Mouse (Mus musculus): Measurements from ENCODE around the gene Triobp.

Gene Triobp

DNA sequence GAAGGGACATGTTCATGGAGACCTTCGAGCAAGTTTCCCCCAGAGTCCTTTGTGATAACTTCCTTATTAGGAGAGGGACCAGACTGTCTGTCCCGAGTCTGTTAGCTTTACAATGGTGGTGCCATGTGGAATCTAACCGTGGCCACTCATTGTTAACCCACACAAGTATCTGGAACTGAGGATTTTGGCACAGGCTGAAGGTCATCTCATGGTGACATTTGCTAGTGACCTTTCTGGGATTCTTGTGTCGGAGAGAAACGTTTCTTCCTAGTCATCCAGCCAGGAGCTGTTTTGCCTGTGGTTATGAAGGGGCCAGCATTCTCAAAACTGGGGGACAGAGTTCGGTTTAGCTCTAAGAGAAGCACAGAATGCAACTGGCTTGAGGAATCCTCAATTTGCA lies 24.1 kb downstream of the Triobp start:
- no peak for DNase-seq

DNA sequence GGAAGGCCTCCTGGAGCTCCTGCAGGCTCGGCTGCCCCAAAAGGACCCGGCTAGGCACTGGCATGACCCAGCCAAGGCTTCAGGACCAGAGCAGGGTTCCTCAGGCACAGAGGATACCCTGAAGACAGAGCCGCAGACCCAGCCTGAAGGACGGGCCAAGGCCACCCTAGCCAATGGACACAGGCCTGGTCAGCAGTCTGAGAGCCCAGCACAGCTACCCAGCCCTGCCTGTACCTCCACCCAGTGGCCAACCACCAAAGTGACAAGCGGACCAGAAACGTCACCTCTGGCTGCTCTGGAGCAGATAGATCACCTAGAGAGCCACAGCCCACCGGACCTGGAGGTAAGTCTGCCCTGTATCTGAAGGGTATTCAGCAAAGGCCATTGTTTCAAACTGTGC lies 26.4 kb downstream of the Triobp start:
- peak in 1 of 2 experiments; percentile 30 for DNase-seq

DNA sequence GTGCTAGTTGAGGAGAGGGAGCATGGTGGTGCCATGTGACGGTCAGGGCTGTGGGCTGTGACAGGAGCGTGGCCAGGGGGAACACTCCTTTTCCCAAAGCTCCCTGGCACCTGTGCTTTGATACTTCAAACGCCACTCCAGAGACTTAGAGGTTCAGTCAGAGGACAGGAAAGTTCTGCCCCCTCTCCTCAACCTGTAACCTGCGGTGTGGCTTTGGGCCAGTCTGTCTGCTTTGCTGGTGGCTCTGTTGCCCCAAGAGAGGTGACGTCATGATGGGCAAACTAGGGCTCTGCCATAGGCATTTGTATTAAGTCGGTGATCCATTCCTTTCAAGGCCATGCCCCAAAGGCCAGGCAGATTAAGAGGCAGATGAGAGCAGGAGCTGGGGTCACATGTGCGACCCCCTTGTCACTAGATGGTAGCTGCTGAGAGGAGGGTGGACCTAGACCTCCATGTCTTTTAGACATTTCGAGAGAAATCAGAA lies 30.2 kb downstream of the Triobp start:
- no peak for DNase-seq

DNA sequence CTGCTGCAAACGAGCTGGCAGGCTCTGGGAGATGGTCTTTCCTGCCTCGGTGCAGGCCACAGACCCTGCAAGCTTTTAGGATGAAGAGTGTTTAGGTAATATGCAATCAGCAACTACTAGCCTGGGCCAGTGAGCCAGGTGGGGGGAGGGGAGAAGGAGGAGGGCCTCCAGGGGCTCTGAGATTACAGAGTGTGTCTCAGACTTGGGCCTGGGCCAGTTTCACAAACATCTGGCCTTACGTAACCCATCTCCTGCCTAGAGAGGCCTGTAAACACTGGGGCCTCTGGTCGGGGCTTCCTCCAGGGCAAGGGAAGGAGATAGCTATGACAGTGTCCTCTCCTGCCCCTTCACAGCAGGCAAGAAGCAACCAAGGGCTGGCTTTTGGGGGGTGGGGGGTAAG lies 31.4 kb downstream of the Triobp start:
- peak in 1 of 2 experiments; percentile 40 for DNase-seq

DNA sequence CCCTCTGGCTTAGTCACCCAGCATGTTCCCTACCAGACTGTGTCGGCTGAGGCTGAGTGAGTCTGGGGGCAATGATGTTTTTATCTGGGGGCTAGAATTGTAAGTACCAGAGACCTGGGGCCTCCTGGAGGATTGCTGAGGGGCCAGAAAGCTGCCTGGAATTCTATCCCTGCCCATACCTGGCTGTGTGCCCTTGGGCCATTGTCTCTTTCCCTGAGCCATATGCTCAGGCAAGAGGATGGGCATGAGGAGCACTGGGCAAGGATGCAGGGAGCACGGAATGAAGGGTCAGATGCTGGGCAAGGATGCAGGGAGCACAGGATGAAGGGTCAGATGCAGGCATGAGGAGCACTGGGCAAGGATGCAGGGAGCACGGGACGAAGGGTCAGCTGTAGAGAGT lies 32.6 kb downstream of the Triobp start:
- peak; percentile 35 to 56 for DNase-seq

DNA sequence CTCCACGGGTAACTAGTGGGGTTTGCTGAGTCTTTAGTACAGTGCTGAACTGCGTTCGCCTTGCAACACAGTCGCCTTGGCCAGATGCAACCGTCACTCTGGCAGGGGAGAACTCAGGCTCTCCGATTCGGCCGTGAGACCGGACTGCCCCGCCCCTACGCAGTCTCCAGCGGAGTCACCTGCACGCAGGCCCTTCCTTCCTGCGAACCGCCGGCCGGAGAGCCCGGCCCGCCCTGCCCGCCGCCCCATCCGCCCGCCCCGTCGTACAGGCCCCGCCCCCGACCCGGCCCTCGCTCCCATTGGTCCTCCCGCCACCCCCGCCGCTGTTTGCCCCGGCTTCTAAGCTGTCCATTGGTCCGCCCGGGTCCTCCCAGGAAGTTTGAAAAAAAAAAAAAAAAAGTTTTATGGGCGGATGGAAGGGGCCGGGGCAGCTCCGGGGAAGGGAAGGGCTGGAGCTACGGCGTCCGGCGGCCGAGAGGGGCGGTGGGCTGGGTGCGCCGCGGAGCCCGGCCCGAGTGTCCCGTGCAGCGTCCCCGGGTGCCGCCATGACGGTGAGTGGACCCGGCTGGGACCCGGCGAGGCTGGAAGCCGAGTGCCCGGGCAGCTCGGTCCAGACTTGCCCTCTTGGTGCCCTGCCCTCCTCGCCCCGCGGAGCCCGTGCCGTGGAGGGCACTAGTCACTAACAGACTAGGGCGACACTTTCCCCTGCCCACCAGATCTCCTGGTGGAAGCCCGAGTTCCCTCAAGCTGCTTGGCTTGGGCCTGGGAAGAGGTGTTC lies 35.3 kb downstream of the Triobp start:
- DNase-seq: peak; percentile 88 to 91

DNA sequence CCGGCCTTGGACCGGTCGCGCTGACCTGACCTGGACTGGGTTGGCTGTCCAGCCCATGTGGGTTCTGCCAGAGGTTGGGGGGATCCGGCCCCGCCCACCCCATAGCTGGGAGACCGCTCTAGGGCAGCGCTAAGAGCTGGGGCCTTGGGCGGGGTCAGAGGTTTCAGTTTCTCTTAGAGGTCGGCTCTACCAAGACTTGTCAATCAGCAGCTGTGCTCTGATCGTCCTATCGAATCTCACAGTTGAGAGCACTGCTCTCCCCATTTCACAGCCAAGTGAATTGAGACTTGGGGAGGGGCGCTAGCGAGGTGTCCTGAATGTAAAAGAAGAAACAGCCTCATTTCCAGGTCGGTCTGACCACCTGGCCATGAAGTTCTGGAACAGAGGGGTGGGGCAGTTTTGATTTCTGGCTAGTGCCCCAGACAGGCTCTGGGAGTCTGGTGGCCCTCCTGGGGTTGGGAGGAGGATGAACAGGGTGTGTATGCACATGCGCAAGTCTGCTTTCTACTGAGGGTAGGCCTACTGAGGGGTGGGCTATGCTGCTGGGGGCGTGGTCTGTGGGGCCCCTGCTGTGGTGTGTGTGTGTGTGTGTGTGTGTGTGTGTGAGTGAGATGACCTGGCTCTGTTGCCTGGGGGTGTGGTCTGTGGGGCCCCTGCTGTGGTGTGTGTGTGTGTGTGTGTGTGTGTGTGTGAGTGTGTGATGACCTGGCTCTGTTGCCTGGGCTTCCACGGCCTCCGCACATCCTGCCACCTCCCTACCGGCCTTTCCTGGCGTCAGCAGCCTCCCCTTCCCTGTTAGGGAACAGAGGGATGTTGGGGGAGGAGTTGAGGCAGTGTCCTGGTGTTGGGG lies 36.1 kb downstream of the Triobp start:
- DNase-seq: peak in 1 of 2 experiments; percentile 45

DNA sequence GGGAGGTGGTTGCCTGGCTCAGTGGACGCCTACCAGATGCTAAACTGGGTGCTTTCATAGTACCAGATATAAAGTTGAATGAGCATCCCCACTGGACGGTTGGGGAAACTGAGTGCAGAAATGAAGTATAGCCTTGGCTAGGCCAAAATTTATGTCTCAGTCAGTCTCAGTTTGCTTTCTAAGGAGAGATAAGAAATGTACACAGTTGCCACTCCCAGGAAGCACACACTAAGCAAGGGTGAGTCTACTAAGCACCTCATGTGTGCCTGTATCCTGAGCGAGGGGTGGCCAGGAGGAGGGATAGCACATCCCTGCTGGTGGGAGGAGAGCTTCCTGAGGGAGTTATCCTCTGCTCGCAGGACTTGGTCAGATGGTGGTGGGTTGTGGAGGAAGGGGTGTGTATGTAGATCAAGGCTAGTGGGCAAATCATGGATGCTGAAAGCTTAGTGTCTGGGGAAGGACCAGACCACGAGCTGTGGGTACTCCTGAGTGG lies 36.8 kb downstream of the Triobp start:
- DNase-seq: no peak

DNA sequence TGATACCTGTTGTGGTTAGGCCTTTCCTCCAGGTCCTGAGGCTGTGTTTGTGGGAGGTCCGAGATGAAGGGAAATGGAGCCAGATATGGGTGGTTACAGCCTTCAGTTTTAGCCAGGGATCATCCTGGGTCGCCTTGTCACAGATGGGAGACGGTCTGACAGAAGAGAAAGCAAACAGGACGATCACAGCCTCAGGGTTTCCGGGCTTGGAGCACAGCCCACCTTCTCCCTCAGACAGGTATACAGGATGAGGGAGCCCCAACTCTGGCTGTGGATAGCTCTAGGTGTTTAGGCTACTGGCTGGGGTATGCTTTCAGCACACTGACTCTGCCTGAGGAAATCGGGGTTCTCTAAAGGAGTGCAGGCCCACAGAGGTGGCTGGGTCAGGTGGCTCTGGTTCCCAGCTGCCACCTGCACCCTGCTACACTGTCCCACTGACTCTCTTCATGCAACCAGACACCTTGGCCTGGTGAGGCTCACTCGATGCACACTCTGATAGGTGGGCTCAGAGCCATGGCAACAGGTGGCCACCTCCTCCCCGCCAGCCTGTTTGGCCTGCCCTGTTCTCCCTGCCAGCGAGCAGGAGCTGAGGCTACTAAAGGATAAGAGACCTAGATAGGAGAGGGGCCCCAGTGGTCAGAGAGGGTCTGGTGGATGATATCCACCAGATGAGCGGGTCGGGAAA lies 39.2 kb downstream of the Triobp start:
- DNase-seq: peak; percentile 78

DNA sequence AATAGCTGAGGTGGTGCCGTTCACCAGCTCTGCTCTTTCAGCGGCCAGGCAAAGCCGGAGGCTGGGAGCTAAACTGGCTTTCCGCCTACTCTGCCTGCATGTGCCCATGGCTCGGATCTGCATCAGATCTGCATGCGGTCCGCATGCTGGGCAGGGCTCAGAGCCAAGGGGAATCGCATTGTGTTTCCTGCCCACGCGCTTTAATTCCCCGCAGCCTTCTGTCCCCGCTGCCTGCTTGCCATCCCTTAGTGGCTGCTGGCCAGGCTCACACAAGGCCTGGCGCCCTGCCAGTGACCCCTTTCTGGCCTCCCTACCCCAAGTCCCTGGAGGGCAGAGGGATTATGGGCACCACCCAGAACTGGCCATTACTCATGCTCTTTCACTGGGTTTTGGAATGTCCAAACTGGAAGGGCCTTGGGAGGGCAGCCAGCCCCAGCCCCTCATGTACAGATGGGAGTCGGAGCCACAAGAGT lies 41.0 kb downstream of the Triobp start:
- DNase-seq: peak; percentile 97 to 99

DNA sequence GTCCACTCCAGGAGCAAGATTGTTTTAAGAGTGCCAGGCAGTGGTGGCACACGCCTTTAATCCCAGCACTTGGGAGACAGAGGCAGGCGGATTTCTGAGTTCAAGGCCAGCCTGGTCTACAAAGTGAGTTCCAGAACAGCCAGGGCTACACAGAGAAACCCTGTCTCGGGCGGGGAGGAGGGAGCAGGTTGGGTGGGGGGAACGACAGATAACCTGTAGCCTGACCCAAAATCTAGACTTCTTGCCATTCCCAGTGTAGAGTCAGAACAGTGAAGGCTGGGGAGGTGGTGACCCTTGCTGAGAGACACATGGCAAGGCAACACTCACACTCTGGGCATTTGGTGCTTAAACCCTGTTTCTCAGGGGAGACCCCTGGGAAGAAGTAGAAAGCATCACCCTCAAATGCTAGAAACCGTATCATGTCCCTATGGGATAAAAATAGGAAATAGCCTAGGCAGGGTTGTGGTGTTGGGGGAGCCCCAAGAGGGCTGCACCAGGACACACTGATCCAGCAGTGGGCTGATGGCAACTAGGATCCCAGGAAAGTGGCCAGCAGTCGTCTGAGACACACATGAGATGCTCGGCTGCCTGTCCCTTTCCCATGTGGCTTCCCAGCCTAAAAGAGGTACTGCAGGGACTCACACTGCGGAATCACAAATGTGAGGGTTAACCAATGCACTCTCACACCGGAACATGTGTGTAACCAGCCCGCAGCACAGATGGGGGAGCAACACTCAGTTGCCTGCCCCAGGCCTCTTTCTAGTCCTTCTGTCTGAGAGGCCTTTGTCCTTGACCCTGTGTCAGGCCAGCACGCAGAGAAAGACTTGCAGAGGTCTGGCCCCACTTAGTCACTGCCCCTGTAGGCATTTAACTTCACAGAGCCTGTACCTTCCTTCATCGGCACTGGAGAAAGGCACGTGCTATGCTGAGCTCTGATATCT lies 41.9 kb downstream of the Triobp start:
- DNase-seq: no peak

DNA sequence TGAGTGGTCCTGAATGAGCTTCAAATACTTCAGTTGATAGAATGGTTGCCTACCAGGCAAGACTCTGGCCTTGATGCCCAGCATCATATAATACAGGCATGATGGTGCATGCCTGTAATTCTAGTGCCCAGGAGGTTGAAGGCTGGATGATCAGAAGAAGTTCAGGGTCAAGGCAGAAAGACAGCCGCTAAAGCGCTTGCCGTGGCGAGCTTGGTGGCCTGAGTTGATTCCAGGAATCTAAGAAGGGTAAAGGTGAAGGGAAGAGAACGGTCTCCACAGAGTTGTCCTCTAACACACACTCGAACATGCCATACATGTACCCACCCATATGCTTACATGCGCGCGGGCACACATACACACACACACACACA lies 42.6 kb downstream of the Triobp start:
- DNase-seq: no peak

DNA sequence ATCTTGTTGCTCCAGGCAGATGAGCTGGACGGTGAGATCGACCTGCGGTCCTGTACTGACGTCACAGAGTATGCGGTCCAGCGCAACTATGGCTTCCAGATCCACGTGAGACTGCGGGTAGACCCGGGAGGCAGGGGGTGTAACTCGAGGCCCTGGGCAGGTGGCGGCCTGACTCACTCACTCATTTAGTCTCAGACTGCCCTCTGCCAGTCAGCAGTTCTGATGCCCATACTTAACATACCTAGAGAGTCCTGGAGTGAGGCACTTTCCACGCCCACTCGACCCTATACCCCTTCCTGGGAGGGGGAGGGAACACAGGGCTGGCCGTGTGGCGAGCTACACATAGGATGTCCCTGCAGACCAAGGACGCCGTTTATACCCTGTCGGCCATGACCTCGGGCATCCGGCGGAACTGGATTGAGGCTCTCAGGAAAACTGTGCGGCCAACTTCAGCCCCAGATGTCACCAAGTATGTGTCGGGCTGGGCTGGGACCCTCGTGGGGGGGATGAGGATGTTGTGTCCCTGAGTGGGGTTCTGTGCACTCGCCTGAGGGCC lies 43.5 kb downstream of the Triobp start:
- DNase-seq: no peak

DNA sequence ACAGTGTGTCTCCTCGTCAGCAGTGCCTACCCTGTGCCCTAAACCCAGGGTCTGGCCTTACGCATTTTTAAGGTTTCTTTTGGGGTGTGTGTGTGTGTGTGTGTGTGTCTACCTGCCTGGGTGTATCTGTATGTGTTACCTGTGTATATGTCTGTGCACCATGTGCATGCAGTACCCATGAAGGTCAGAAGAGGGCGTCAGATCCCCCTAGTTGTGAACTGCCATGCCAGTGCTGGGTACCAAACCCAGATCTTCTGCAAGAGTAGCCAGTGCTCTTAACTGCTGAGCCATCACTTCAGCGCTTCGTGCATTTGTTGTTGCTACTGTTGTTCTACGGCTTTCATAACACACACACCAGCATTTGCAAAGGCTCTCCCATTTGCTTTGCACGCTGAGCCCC lies 44.7 kb downstream of the Triobp start:
- DNase-seq: peak in 1 of 2 experiments; percentile 44

DNA sequence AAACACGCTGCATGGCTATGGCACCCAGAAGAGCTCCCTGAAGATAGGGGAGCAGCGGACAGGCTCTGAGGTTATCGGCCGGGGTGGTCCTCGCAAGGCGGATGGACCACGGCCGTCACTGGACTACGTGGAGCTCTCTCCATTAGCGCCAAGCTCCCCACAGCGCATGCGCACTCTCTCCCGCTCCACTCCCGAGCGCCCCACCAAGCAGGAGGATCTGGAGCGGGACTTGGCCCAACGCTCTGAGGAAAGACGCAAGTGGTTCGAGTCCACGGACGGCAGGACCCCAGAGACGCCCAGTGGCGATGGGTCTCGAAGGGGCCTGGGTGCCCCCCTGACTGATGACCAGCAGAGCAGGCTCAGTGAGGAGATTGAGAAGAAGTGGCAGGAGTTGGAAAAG lies 45.4 kb downstream of the Triobp start:
- no peak for DNase-seq

DNA sequence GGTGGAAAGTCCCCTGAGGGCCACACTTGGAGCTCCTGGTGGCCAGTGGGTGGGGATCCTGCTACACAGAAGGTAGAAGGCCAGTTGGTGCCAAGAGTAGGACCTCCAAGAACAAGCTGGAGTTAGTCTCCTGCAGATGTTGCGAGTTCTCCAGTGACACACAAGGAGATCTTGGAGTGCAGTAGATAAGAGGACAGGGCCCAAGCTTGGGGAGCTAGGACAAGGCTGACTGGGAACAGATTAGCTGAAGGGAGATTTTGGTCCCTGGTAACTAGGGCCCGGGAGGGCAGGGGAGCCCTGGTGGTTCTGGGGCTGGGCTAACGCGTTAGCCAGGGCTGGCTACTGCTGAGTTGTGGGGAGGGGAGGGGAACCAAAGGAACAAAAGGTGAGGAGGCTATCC lies 48.4 kb downstream of the Triobp start:
- DNase-seq: no peak

DNA sequence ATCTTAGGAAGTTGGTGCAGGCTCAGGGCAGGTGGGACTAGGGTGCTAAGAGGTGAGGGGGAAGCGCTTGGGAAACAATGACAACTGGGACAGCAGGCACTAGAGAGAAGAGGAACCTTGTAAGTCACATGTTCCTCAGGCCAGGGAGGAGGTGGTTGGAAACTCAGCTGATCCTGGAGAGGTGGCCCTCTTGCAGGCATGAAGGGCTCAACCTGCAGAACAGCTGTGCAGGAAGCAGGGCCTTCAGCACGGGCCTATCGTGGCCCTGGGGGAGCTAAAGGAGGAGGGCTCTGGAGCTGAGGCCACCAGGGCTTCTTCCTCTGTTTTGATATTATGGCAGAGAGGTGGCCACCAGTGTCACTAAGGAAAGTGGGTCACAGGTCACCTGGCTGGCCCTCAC lies 49.1 kb downstream of the Triobp start:
- DNase-seq: no peak

DNA sequence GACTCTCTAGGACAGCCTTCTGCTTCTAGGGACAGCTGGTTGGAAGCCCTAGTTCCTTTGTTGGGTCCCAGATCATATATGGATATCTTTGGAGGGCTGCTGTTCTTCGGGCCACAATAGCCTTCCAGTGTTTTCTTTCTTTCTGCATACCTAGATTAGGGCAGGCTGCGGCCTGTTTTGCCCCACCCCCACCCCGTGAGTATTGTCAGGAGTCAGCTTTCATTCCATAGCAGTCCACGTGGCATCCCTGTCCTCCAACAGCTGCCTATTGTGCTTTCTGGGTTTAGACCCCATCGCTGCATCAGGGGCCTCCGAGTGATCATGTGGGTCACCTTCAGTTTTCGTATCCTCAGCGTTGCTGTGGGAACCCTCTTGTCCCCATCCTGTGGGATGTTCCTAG lies 50.8 kb downstream of the Triobp start:
- no peak for DNase-seq

DNA sequence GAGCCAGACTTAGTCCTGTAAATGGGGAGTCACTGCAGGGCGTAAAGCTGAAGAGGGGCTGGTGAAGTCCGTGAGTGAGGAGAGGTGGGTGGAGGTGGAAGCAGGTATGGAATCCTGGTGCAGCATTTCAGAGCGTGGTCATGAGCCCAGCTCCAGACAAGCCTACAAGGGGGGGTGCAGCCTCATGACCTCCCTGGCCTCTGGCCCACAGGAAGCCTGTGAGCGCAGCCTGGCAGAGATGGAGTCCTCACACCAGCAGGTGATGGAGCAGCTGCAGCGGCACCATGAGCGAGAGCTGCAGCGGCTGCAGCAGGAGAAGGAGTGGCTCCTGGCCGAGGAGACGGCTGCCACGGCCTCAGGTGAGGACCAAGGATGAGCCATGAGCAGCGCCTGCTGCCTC lies 52.1 kb downstream of the Triobp start:
- DNase-seq: peak; percentile 47 to 59

DNA sequence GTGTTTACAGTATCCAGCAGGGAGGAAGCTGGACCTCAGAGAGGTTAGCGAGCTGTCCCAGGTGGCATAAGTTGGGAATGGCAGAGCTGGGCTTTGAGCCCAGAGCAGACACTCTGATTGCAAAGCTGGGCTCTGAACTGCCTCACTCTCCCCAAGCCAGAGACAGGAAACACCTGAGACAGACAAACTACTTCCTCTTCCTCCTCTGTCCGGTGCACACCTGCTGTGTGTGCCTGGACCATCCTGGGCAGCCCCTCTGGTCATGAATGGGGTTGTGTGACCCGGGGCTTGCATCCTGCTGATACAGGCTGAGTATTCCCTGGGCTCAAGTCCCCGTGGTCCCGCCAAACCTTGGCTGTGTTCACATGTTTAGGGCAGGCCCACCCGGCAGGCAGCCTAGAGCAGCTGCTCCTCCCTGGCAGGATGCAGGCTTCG lies 52.9 kb downstream of the Triobp start:
- peak; percentile 62 to 77 for DNase-seq

DNA sequence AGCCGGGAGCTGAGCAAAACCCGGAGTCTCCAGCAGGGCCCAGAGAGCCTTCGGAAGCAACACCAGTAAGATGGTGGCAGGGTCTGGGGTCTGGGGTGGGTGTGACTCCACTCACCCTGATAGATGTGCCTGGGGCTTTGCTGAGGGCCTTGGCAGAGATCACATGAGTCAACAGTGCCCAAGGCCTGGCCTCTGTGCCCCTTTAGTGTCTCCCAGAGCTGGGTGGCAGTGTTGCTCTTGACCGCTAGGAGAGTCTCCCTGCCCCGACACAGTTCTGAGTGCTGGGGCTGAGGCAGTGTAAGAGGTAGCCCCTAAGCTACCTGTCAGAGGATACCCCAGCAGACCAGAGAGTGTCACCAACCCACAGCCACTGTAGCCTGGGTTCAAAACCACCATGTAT lies 54.0 kb downstream of the Triobp start:
- DNase-seq: no peak

DNA sequence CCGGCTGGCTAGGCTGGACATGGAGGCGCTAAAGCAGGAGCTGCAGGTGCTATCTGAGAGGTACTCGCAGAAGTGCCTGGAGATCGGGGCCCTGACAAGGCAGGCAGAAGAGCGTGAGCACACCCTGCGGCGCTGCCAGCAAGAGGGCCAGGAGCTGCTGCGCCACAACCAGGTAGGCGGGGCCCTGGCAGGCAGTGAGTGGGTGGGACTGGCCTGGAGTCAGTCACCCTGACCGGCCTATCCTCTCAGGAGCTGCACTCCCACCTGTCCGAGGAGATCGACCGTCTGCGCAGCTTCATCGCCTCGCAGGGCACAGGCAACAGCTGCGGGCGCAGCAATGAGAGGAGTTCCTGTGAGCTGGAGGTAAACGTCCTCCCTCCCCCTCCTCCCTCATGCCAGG lies 54.5 kb downstream of the Triobp start:
- peak; percentile 60 to 61 for DNase-seq
